Mouse (Mus musculus): ENCODE results near the gene Cttnbp2. TPM values are rescaled to one million over a fixed set of nuclear protein-coding genes. Genes with fewer than 3 reads are reported as not detected.

Cttnbp2 gene
- polyA plus RNA-seq, 1 experiment: 1.2 TPM

DNA sequence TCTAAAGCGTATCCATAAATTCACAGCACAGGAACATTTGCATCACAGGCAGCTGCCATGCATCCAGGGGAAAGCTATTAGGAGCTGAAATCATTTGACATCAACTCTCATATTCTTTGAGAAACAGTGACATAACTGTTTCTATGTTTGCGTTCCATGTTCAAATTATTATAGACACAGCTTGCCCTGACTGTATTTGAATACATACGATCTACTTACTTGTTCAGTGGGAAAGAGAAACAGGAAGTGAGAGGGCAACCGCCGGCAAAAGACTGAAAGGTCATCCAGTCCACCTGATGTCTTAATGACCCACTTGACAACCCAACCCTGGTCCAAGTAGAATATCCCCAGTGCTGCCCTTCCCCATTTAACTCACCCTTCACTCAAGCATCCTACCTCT is 30.6 kb downstream of the Cttnbp2 start:
- no peak overlapping the region for H3K27ac ChIP-seq (ENCODE audit: control insufficient read depth, insufficient read depth, low read depth, low read length)
- no peak overlapping the region for H3K4me3 ChIP-seq (ENCODE audit: control insufficient read depth, low read depth, low read length)

GRCm38 (mm10) chr6:18482546-18482945 is 32.1 kb downstream of the Cttnbp2 start:
- Histone ChIP-seq H3K27ac (ENCODE audit: control insufficient read depth, insufficient read depth, low read depth, low read length) (no peak overlapping the region), H3K27me3 (ENCODE audit: control insufficient read depth, insufficient read depth, low read length) (no peaks in the 10 kb centered on the region), H3K4me1 (ENCODE audit: control insufficient read depth, insufficient read depth, low read length) (no peaks in the 10 kb centered on the region), H3K4me3 (ENCODE audit: control insufficient read depth, low read depth, low read length) (no peak overlapping the region), H3K36me3 (ENCODE audit: control insufficient read depth, insufficient read depth, low read length) (no peaks in the 10 kb centered on the region)
- TF ChIP-seq POLR2A (IDR thresholded peaks at IDR 0.05; ENCODE audit: control insufficient read depth, low read depth, low read length) (no peak), CTCF (IDR thresholded peaks at IDR 0.05; ENCODE audit: control insufficient read depth, insufficient read depth, insufficient replicate concordance, low read depth, low read length) (no peak)

More for the DNA sequence above, 30.6 kb downstream of the Cttnbp2 start:
- Histone ChIP-seq H3K36me3 (ENCODE audit: control insufficient read depth, insufficient read depth, low read length) (no peaks in the 10 kb centered on the region), H3K4me1 (ENCODE audit: control insufficient read depth, insufficient read depth, low read length) (no peaks in the 10 kb centered on the region), H3K27me3 (ENCODE audit: control insufficient read depth, insufficient read depth, low read length) (no peaks in the 10 kb centered on the region)
- no peak for TF ChIP-seq POLR2A (IDR thresholded peaks at IDR 0.05; ENCODE audit: control insufficient read depth, low read depth, low read length)
- TF ChIP-seq CTCF (IDR thresholded peaks at IDR 0.05; ENCODE audit: control insufficient read depth, insufficient read depth, insufficient replicate concordance, low read depth, low read length): no peak

DNA sequence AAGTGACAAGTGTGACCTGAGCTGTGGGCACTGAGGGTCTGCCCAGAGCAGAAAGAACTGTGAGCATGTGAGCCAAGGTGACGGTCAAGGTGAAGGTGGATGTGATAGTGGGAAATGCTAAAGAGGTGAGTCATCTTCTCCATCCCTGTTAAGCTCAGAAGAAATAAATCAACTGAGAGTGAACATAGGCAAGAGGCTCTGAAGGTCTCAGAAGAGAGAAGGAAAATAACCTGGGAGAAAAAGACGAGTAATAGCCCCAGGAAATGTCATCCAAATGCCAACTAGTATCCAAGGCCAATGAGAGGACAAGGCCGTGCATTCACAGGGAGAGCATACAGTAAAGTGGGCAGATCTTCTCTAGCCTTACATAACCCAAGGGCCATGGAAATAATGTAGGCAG is 32.9 kb downstream of the Cttnbp2 start:
- Histone ChIP-seq H3K4me3 (ENCODE audit: control insufficient read depth, low read depth, low read length) (no peak overlapping the region), H3K4me1 (ENCODE audit: control insufficient read depth, insufficient read depth, low read length) (no peaks in the 10 kb centered on the region), H3K36me3 (ENCODE audit: control insufficient read depth, insufficient read depth, low read length) (no peaks in the 10 kb centered on the region), H3K27ac (ENCODE audit: control insufficient read depth, insufficient read depth, low read depth, low read length) (no peak overlapping the region), H3K27me3 (ENCODE audit: control insufficient read depth, insufficient read depth, low read length) (no peaks in the 10 kb centered on the region)
- no peak for TF ChIP-seq CTCF (IDR thresholded peaks at IDR 0.05; ENCODE audit: control insufficient read depth, insufficient read depth, insufficient replicate concordance, low read depth, low read length)
- TF ChIP-seq POLR2A (IDR thresholded peaks at IDR 0.05; ENCODE audit: control insufficient read depth, low read depth, low read length): no peak

DNA sequence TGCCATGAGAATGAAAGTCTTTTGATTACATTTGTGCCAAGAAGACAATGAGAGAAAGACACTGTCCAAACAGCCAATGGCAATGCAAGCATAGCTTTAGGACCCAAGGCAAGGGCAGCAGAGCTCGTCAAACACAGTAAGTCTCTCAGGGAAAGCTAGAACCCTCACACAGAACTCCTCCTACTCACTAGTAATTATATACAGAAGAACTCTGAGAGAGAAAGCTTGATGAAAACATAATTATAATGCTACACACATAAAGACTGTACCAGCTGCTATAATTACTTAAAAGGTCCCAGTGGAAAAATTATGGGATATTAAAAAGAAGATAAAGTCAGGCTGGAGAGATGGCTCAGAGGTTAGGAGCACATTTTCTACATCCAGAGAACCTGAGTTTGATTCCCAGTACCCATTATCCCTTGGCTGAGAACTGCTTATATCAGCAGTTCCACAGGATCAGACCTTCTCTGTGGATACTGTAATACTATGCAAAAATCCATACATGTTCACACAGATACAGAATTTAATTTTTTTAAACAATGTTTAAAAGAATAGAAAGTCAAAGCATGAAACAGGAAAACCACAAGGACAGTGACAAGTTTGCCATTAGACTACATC is 37.2 kb downstream of the Cttnbp2 start:
- Histone ChIP-seq H3K27ac (ENCODE audit: control insufficient read depth, insufficient read depth, low read depth, low read length) (no peak overlapping the region), H3K27me3 (ENCODE audit: control insufficient read depth, insufficient read depth, low read length) (no peaks in the 10 kb centered on the region), H3K4me3 (ENCODE audit: control insufficient read depth, low read depth, low read length) (no peak overlapping the region), H3K4me1 (ENCODE audit: control insufficient read depth, insufficient read depth, low read length) (no peaks in the 10 kb centered on the region), H3K36me3 (ENCODE audit: control insufficient read depth, insufficient read depth, low read length) (no peaks in the 10 kb centered on the region)
- no peak for TF ChIP-seq POLR2A (IDR thresholded peaks at IDR 0.05; ENCODE audit: control insufficient read depth, low read depth, low read length)
- no peak for TF ChIP-seq CTCF (IDR thresholded peaks at IDR 0.05; ENCODE audit: control insufficient read depth, insufficient read depth, insufficient replicate concordance, low read depth, low read length)

GRCm38 (mm10) chr6:18474983-18475382 is 39.7 kb downstream of the Cttnbp2 start:
- no peaks in the 10 kb centered on the region for H3K4me1 ChIP-seq (ENCODE audit: control insufficient read depth, insufficient read depth, low read length)
- no peak overlapping the region for H3K4me3 ChIP-seq (ENCODE audit: control insufficient read depth, low read depth, low read length)
- TF ChIP-seq CTCF (IDR thresholded peaks at IDR 0.05; ENCODE audit: control insufficient read depth, insufficient read depth, insufficient replicate concordance, low read depth, low read length) (no peak), POLR2A (IDR thresholded peaks at IDR 0.05; ENCODE audit: control insufficient read depth, low read depth, low read length) (no peak)
- H3K36me3 ChIP-seq (ENCODE audit: control insufficient read depth, insufficient read depth, low read length): no peaks in the 10 kb centered on the region
- no peak overlapping the region for H3K27ac ChIP-seq (ENCODE audit: control insufficient read depth, insufficient read depth, low read depth, low read length)
- no peaks in the 10 kb centered on the region for H3K27me3 ChIP-seq (ENCODE audit: control insufficient read depth, insufficient read depth, low read length)

DNA sequence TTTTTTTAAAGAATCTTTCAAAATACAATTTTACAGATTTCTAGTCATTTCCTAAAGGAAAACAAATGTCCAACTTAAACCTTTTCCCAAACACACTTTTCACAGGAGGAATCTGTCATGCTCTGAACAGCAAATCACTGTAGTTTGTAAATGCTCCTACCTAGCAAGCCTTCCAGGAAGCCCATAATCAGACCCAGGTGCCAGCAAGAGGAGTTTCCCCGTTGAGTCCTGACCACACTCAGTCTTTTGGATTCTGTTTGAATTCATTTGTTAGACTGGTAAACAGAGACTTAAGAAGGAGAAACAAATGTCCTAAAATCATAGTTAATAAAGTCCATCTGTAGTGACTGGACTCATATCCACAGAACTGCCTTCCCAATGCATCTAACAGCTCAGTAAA is 40.1 kb downstream of the Cttnbp2 start:
- H3K27ac ChIP-seq (ENCODE audit: control insufficient read depth, insufficient read depth, low read depth, low read length): no peak overlapping the region
- no peaks in the 10 kb centered on the region for H3K4me1 ChIP-seq (ENCODE audit: control insufficient read depth, insufficient read depth, low read length)
- H3K36me3 ChIP-seq (ENCODE audit: control insufficient read depth, insufficient read depth, low read length): no peaks in the 10 kb centered on the region
- no peak overlapping the region for H3K4me3 ChIP-seq (ENCODE audit: control insufficient read depth, low read depth, low read length)
- H3K27me3 ChIP-seq (ENCODE audit: control insufficient read depth, insufficient read depth, low read length): no peaks in the 10 kb centered on the region
- TF ChIP-seq POLR2A (IDR thresholded peaks at IDR 0.05; ENCODE audit: control insufficient read depth, low read depth, low read length): no peak
- no peak for TF ChIP-seq CTCF (IDR thresholded peaks at IDR 0.05; ENCODE audit: control insufficient read depth, insufficient read depth, insufficient replicate concordance, low read depth, low read length)

GRCm38 (mm10) chr6:18469206-18469605 is 45.4 kb downstream of the Cttnbp2 start:
- no peak overlapping the region for H3K27ac ChIP-seq (ENCODE audit: control insufficient read depth, insufficient read depth, low read depth, low read length)
- H3K27me3 ChIP-seq (ENCODE audit: control insufficient read depth, insufficient read depth, low read length): no peaks in the 10 kb centered on the region
- H3K4me3 ChIP-seq (ENCODE audit: control insufficient read depth, low read depth, low read length): peak overlapping the region; percentile 40; the same call in 1 of the 2 replicates
- H3K4me1 ChIP-seq (ENCODE audit: control insufficient read depth, insufficient read depth, low read length): no peaks in the 10 kb centered on the region; the same call in none of the 2 replicates
- H3K36me3 ChIP-seq (ENCODE audit: control insufficient read depth, insufficient read depth, low read length): no peaks in the 10 kb centered on the region
- TF ChIP-seq POLR2A (IDR thresholded peaks at IDR 0.05; ENCODE audit: control insufficient read depth, low read depth, low read length) (no peak), CTCF (IDR thresholded peaks at IDR 0.05; ENCODE audit: control insufficient read depth, insufficient read depth, insufficient replicate concordance, low read depth, low read length) (no peak)

Measured in testis, adult 2 months (tissue).